Mouse (Mus musculus) midbrain, postnatal 0 days (tissue): Measurements from ENCODE around the gene Tpr. TPM values are rescaled to one million over a fixed set of nuclear protein-coding genes. Genes with fewer than 3 reads are reported as not detected.

Experiments
- ATAC-seq: fragments of 200-750 bp; cut with Nextera tagmentation; 2 replicates; pipeline ENCODE4 v1.8.0; 2017; ENCODE audit warnings: moderate number of reproducible peaks, mild to moderate bottlenecking, moderate TSS enrichment, moderate library complexity; ENCODE audit not compliant: low FRiP score
- DNase-seq: peaks from one replicate; pipeline ENCODE4 v3.0.0-alpha.2; 2015; ENCODE audit warnings: low spot score
- H3K27ac ChIP-seq: fragments of 300-500 bp; sonication (generic); 2 replicates; pipeline ENCODE4 v1.5.1; 2014; ENCODE audit warnings: low read depth, mild to moderate bottlenecking, low read length, mixed read lengths
- H3K27me3 ChIP-seq: fragments of 300-500 bp; sonication (generic); 2 replicates; pipeline ENCODE4 v1.6.1; 2014; ENCODE audit warnings: low read length, control low read depth, mixed read lengths; ENCODE audit not compliant: insufficient read depth
- H3K36me3 ChIP-seq: fragments of 300-500 bp; sonication (generic); 2 replicates; pipeline ENCODE4 v1.6.1; 2014; ENCODE audit warnings: low read length, control low read depth, mixed read lengths; ENCODE audit not compliant: insufficient read depth
- H3K4me1 ChIP-seq: fragments of 300-500 bp; sonication (generic); 2 replicates; pipeline ENCODE4 v1.6.1; 2014; ENCODE audit warnings: mild to moderate bottlenecking, control low read depth, antibody characterized with exemption, low read length, mixed read lengths; ENCODE audit not compliant: insufficient read depth
- H3K4me2 ChIP-seq: fragments of 300-500 bp; sonication (generic); 2 replicates; pipeline ENCODE4 v1.6.1; 2014; ENCODE audit warnings: low read depth, mild to moderate bottlenecking, low read length, mixed read lengths; ENCODE audit not compliant: poor library complexity, severe bottlenecking
- H3K4me3 ChIP-seq: fragments of 300-500 bp; sonication (generic); 2 replicates; pipeline ENCODE4 v1.5.1; 2014; ENCODE audit warnings: low read depth, mild to moderate bottlenecking, low read length, moderate library complexity
- H3K9ac ChIP-seq: fragments of 300-500 bp; sonication (generic); replicated peaks from 2 replicates; pipeline ENCODE4 v1.6.1; 2014; ENCODE audit warnings: mild to moderate bottlenecking, low read length, moderate library complexity, mixed read lengths; ENCODE audit not compliant: poor library complexity, severe bottlenecking
- H3K9me3 ChIP-seq: fragments of 300-500 bp; sonication (generic); 2 replicates; pipeline ENCODE4 v1.6.1; 2016; ENCODE audit warnings: low read length, control low read depth
- CTCF ChIP-seq: IDR thresholded peaks from 2 replicates; pipeline ENCODE4 v1.5.1; 2016; ENCODE audit warnings: antibody characterized with exemption, mild to moderate bottlenecking
- WGBS: fragments of 180-500 bp; shearing (Covaris S2); extraction: QIAGEN DNeasy Blood & Tissue Kit; methylation state at CpG from one replicate; pipeline ENCODE4 v1.1.7; 2014; 5-methylcytosine and 5-hydroxymethylcytosine counted together
- polyA plus RNA-seq: library from polyadenylated mRNA; unstranded; fragments of >200 nt; fragmentation: Nextera tagmentation; extraction: Ambion mirVana; gene quantifications from 2 replicates; pipeline ENCODE4 v1.2.1, GENCODE M21; 2015
- total RNA-seq: library from RNA; depleted of rRNA; stranded (reverse); fragments of >200 nt; gene quantifications from 2 replicates; pipeline ENCODE4 v1.2.3, GENCODE M21; 2014

Tpr gene
- total and polyA plus RNA-seq, 2 experiments from 2014 or later, result 84.8 to 147 TPM

DNA sequence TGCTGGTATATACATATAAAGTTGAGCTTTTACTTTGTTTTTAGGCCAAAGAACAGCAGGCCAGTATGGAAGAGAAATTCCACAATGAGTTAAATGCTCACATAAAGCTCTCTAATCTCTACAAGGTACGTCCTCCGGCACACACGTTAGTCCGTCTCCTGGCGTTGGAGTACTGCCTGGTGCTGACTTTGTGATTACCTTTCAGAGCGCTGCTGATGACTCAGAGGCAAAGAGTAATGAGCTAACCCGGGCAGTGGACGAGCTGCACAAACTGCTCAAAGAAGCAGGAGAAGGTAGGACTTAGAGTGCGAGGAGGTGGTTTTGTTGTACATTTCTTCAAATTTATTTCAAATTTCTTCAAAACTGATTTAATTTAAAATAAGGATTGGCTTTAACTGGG lies 14.6 kb downstream of the Tpr start:
- WGBS, result 94% methylated on average over 9 of the region's 9 CpGs
- DNase-seq (no peak), ATAC-seq (no peak)
- no peak overlapping the region for H3K4me2 ChIP-seq
- no peak overlapping the region for H3K4me3 ChIP-seq
- no peak overlapping the region for H3K27ac ChIP-seq
- no peaks in the 10 kb centered on the region for H3K9me3 ChIP-seq
- peaks cover 51% of the 10 kb centered on the region for H3K36me3 ChIP-seq
- H3K9ac ChIP-seq, result no peak overlapping the region
- TF ChIP-seq CTCF, result no peak
- no peaks in the 10 kb centered on the region for H3K27me3 ChIP-seq
- no peaks in the 10 kb centered on the region for H3K4me1 ChIP-seq

DNA sequence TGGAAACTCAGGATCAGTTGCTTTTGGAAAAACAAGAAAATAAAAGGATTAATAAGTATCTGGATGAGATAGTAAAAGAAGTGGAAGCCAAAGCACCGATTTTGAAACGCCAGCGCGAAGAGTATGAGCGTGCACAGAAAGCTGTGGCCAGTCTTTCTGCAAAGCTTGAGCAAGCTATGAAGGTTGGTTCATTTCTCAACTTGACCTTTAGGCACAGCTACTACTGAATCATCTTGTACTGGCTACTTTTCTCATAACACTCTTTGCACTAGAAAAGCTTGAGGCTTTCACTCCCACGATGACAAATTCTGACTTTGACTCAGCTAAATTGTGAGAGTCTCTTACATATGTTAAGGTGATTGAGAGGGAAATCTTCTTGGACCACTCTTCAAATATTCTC lies 17.4 kb downstream of the Tpr start:
- Histone ChIP-seq H3K4me2 (no peak overlapping the region), H3K9ac (no peak overlapping the region), H3K27ac (no peak overlapping the region), H3K27me3 (no peaks in the 10 kb centered on the region), H3K4me1 (no peaks in the 10 kb centered on the region), H3K36me3 (peaks cover 59% of the 10 kb centered on the region), H3K9me3 (no peaks in the 10 kb centered on the region), H3K4me3 (no peak overlapping the region)
- no peak for TF ChIP-seq CTCF
- no peak for ATAC-seq
- 96% methylated on average over 6 of the region's 6 CpGs for WGBS
- DNase-seq, result no peak

DNA sequence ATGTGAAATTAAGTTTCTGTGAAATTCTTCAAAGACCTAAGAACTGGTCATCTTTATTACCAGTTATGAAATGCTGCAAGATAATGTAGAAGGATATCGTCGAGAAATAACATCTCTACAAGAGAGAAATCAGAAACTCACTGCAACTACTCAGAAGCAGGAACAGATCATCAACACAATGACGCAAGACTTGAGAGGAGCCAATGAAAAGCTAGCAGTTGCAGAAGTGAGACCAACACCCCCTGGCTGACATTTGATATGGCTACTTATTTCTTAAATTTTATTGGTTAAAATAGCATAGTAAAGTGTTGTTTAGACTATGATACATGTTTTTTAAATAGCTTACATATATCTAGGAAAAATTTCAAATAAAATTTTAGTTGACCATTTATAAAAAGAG lies 23.4 kb downstream of the Tpr start:
- Histone ChIP-seq H3K9me3 (no peaks in the 10 kb centered on the region), H3K9ac (no peak overlapping the region), H3K4me3 (no peak overlapping the region), H3K27me3 (no peaks in the 10 kb centered on the region), H3K27ac (no peak overlapping the region), H3K36me3 (peaks cover 48% of the 10 kb centered on the region), H3K4me1 (no peaks in the 10 kb centered on the region), H3K4me2 (no peak overlapping the region)
- ATAC-seq, result no peak
- WGBS, result 94% methylated on average over 3 of the region's 3 CpGs
- TF ChIP-seq CTCF, result no peak
- no peak for DNase-seq

DNA sequence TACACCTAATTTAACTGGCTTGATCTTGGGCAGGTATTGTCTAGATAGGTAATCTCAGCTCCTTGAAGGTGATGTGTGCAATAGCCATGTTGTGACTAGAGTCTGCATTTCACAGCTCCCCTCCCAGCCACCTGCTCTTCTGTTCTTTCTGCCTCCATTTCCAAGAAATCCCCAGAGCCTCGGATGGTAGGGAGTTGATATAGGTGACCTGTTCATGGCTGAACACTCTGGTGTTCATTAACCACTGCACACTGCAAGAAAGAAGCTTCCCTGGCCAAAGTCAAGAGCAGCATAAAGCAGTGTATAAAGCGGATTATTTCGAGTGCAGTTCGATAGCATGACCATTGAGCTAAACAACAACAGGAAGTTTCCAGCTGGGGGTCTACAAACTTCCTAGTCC lies 25.8 kb downstream of the Tpr start:
- no peak overlapping the region for H3K4me2 ChIP-seq
- ATAC-seq (no peak), DNase-seq (no peak)
- H3K9me3 ChIP-seq, result no peaks in the 10 kb centered on the region
- H3K27ac ChIP-seq, result no peak overlapping the region
- no peaks in the 10 kb centered on the region for H3K4me1 ChIP-seq
- no peak overlapping the region for H3K9ac ChIP-seq
- H3K27me3 ChIP-seq, result no peaks in the 10 kb centered on the region
- H3K4me3 ChIP-seq, result no peak overlapping the region
- H3K36me3 ChIP-seq, result peaks cover 48% of the 10 kb centered on the region
- no peak for TF ChIP-seq CTCF
- WGBS, result 92% methylated on average over 4 of the region's 4 CpGs

DNA sequence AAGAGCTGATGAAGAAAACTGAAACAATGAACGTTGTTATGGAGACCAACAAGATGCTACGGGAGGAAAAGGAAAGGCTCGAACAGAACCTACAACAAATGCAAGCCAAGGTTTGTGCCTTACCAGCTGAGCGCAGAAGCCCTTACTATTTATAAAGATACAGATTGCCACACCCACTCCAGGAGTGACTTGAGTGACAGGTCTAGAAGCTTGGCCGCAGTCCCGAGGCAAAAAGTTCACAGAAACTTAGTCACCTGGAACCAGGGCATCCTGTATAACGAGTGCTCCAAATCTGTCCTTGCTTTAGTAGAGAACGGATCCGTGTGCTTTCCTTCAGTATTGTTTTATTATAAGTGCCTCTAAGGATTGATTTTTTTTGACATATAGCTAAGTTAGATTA lies 33.0 kb downstream of the Tpr start:
- Histone ChIP-seq H3K27me3 (no peaks in the 10 kb centered on the region), H3K4me3 (no peak overlapping the region), H3K27ac (no peak overlapping the region), H3K9me3 (no peaks in the 10 kb centered on the region), H3K4me1 (no peaks in the 10 kb centered on the region), H3K9ac (no peak overlapping the region), H3K4me2 (no peak overlapping the region), H3K36me3 (peaks cover 66% of the 10 kb centered on the region)
- no peak for TF ChIP-seq CTCF
- WGBS, result 90% methylated on average over 9 of the region's 9 CpGs
- ATAC-seq (no peak), DNase-seq (no peak)

DNA sequence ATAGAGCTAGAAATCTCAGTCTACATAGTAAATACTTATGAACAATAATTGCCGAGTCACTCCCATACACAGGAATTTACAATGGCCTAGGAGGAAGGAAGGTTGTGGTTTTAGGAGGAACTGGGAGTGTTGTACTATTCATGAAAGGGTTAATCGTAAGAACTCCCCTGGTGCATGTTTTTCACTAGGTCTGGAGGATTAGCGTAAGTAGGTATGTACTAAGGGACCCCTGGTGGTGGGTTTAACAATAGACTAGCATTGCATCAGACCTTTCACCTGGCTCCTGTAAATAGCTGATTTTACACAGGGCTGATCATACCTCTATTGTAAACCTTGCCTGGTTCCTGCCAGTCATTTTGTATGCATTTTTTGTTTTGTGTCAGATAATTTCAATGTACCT lies 33.6 kb downstream of the Tpr start:
- no peaks in the 10 kb centered on the region for H3K9me3 ChIP-seq
- DNase-seq (no peak), ATAC-seq (no peak)

More for the DNA sequence above, 33.6 kb downstream of the Tpr start:
- Histone ChIP-seq H3K4me2 (no peak overlapping the region), H3K27ac (no peak overlapping the region), H3K4me1 (no peaks in the 10 kb centered on the region), H3K36me3 (peaks cover 68% of the 10 kb centered on the region), H3K4me3 (no peak overlapping the region), H3K27me3 (no peaks in the 10 kb centered on the region), H3K9ac (no peak overlapping the region)
- TF ChIP-seq CTCF, result no peak
- 57% methylated on average over 3 of the region's 3 CpGs for WGBS
